In the genomic region with DNA sequence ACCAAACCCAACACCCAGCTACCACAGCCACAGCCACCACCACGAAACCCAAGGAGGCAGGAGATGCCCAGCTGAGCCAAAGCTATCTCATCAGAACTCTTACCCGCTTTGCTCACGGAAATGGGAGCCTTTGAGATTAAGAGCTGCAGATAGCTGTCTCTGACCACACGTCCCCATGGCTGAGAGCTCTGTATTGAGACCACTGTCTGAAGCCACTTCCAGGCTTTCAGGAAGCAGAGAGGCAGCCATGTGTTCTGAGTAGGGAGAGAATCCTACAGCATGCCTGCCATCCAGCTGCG, we compare ENCODE assay signal across 14 mouse cellular contexts. TPM values are rescaled to one million over a fixed set of nuclear protein-coding genes. Genes with fewer than 3 reads are reported as not detected.
A peak's percentile ranks its signal among the peaks of the same experiment; 100 is the strongest.
DNase-seq lines count a peak whose midpoint lies in the region; ATAC-seq lines count a peak whose summit lies in the region.
"Had no signal": no experiment of that assay in that cellular context is flagged by ENCODE, and none has a peak within 500 bp of the region (broad histone marks: within the 10 kb centered on the region; RNA-seq: fewer than 3 reads in every experiment).

No protein-coding gene starts in this region.

- no peaks in the 10 kb centered on the region for H3K27me3 ChIP-seq in heart, embryonic 12.5 days (replicated peaks)
- no peaks in the 10 kb centered on the region for H3K27me3 ChIP-seq in liver, embryonic 11.5 days (replicated peaks; ENCODE audit: control insufficient read depth, insufficient read depth, low read length)
- no peaks in the 10 kb centered on the region for H3K27me3 ChIP-seq in embryonic facial prominence, embryonic 10.5 days (replicated peaks; ENCODE audit: low read depth, poor library complexity, severe bottlenecking)
- H3K27me3 ChIP-seq: liver, embryonic 15.5 days had no signal

- 29% methylated on average over 5 of the region's 5 CpGs for WGBS in heart, embryonic 12.5 days
- WGBS in liver, embryonic 11.5 days, result 35% methylated on average over 5 of the region's 5 CpGs
- WGBS in embryonic facial prominence, embryonic 10.5 days, result 66% methylated on average over 5 of the region's 5 CpGs

- no peak for DNase-seq in heart, adult 18-20 months
- DNase-seq in liver, embryonic 11.5 days (ENCODE audit: low spot score), result peak; percentile 28
- DNase-seq in liver, result no peak
- peak; percentile 7 for DNase-seq in embryonic facial prominence, embryonic 10.5 days (ENCODE audit: low spot score)
- no peak for DNase-seq in left cerebral cortex, postnatal 25 days (ENCODE audit: low spot score in 2 of 2)
- DNase-seq: cerebellum, adult 11 months; layer of hippocampus, adult 9-11 months; right cerebral cortex, postnatal 14 days; thymus, postnatal 4 days had no signal

- H3K9me3 ChIP-seq in heart, embryonic 12.5 days (replicated peaks), result no peaks in the 10 kb centered on the region
- H3K9me3 ChIP-seq in liver, embryonic 11.5 days (ENCODE audit: control insufficient read depth, low read length), result no peaks in the 10 kb centered on the region
- H3K9me3 ChIP-seq in embryonic facial prominence, embryonic 10.5 days, result no peaks in the 10 kb centered on the region
- H3K9me3 ChIP-seq: hindbrain, embryonic 10.5 days; liver, embryonic 15.5 days had no signal

- peaks cover 22% of the 10 kb centered on the region for H3K4me1 ChIP-seq in heart, embryonic 12.5 days (replicated peaks)
- 0 out of 2 replicates have a peak, but pooled peaks cover 2% of the 10 kb centered on the region for H3K4me1 ChIP-seq in liver, embryonic 11.5 days (replicated peaks; ENCODE audit: control insufficient read depth, insufficient read depth, low read length)
- H3K4me1 ChIP-seq in embryonic facial prominence, embryonic 10.5 days, result peaks cover 19% of the 10 kb centered on the region
- H3K4me1 ChIP-seq: liver, embryonic 15.5 days had no signal

- no peak overlapping the region for H3K9ac ChIP-seq in heart, embryonic 12.5 days
- H3K9ac ChIP-seq in liver, embryonic 11.5 days (ENCODE audit: low read depth, low read length), result no peak overlapping the region
- H3K9ac ChIP-seq: liver, embryonic 15.5 days had no signal

- 0 out of 2 replicates have a peak overlapping the region, but pooled peaks have one; percentile 4 for H3K27ac ChIP-seq in heart, embryonic 12.5 days (ENCODE audit: poor library complexity, severe bottlenecking)
- no peak overlapping the region for H3K27ac ChIP-seq in liver, embryonic 11.5 days (ENCODE audit: low read depth, low read length)
- peak overlapping the region; percentile 51 for H3K27ac ChIP-seq in embryonic facial prominence, embryonic 10.5 days (replicated peaks)
- H3K27ac ChIP-seq: hindbrain, embryonic 10.5 days; liver, embryonic 15.5 days had no signal

- H3K4me3 ChIP-seq in heart, embryonic 12.5 days, result no peak overlapping the region
- H3K4me3 ChIP-seq in liver, embryonic 11.5 days (ENCODE audit: low read depth, low read length), result no peak overlapping the region
- no peak overlapping the region for H3K4me3 ChIP-seq in embryonic facial prominence, embryonic 10.5 days
- H3K4me3 ChIP-seq: hindbrain, embryonic 10.5 days; liver, embryonic 15.5 days had no signal

- no peak for ATAC-seq in heart, embryonic 12.5 days (ENCODE audit: insufficient number of reproducible peaks, low FRiP score)
- 0 out of 2 replicates have a peak, but pooled peaks have one; percentile 15 for ATAC-seq in liver, embryonic 11.5 days (replicated peaks; ENCODE audit: low FRiP score)
- peak; percentile 67 for ATAC-seq in megakaryocyte progenitor cell, adult 5-6 weeks (replicated peaks; ENCODE audit: poor library complexity)
- ATAC-seq: inflammation-experienced regulatory T-cells, adult 6 months had no signal

- no peak overlapping the region for H3K4me2 ChIP-seq in heart, embryonic 12.5 days
- H3K4me2 ChIP-seq in liver, embryonic 11.5 days, result no peak overlapping the region
- H3K4me2 ChIP-seq: liver, embryonic 15.5 days had no signal

- intact Hi-C loops in left cerebral cortex, postnatal 25 days (cut with DNase I), result no loop called here

- H3K36me3 ChIP-seq in heart, embryonic 12.5 days, result peaks cover 84% of the 10 kb centered on the region
- no peaks in the 10 kb centered on the region for H3K36me3 ChIP-seq in liver, embryonic 11.5 days (ENCODE audit: control insufficient read depth, insufficient read depth, low read length)
- no peaks in the 10 kb centered on the region for H3K36me3 ChIP-seq in embryonic facial prominence, embryonic 10.5 days (replicated peaks)
- H3K36me3 ChIP-seq: hindbrain, embryonic 10.5 days; liver, embryonic 15.5 days had no signal

RNA-seq across cellular contexts. Expression of a gene that starts 37.9 kb away (rescaled TPM):
- polyA plus RNA-seq in heart, embryonic 12.5 days (2016; fragmentation: Nextera tagmentation; extraction: Ambion mirVana), result 832 and 883 TPM in 2 replicates
- 1,000 to 10,000 TPM in 1 of 2 experiments, 100 to 1,000 TPM in 1; 965 to 1,012 TPM for total RNA-seq in heart, adult 18-20 months (2021)
- 428 and 442 TPM in 2 replicates for polyA plus RNA-seq in liver, embryonic 11.5 days (2014; fragmentation: Nextera tagmentation; extraction: Ambion mirVana)
- 439 and 451 TPM in 2 replicates for polyA plus RNA-seq in embryonic facial prominence, embryonic 10.5 days (2016; fragmentation: Nextera tagmentation; extraction: Ambion mirVana)
- total RNA-seq in megakaryocyte progenitor cell, adult 5-6 weeks (2015), result 307 and 338 TPM in 2 replicates
- 150 and 188 TPM in 2 replicates for total RNA-seq in megakaryocyte progenitor cell, adult 5-6 weeks (2017)
- total RNA-seq in left cerebral cortex, postnatal 25 days (2021), result 10 to 100 TPM; 39.2 to 39.9 TPM

RNA-seq across cellular contexts. Expression of a gene that starts 38.1 kb away (rescaled TPM):
- 229 and 241 TPM in 2 replicates for polyA plus RNA-seq in heart, embryonic 12.5 days (2016; fragmentation: Nextera tagmentation; extraction: Ambion mirVana)
- 1,000 to 10,000 TPM in 1 of 2 experiments, 100 to 1,000 TPM in 1; 977 to 1,053 TPM for total RNA-seq in heart, adult 18-20 months (2021)
- 5.8 and 7.3 TPM in 2 replicates for polyA plus RNA-seq in liver, embryonic 11.5 days (2014; fragmentation: Nextera tagmentation; extraction: Ambion mirVana)
- polyA plus RNA-seq in embryonic facial prominence, embryonic 10.5 days (2016; fragmentation: Nextera tagmentation; extraction: Ambion mirVana), result 2.5 and 3.4 TPM in 2 replicates
- total RNA-seq in megakaryocyte progenitor cell, adult 5-6 weeks (2015), result 0.20 and 0.30 TPM in 2 replicates
- total RNA-seq in megakaryocyte progenitor cell, adult 5-6 weeks (2017), result 0.33 and 0.34 TPM in 2 replicates
- 1 to 10 TPM; 2.0 to 4.1 TPM for total RNA-seq in left cerebral cortex, postnatal 25 days (2021)

Comparison
In these comparisons a context has a peak if more than half of its experiments do, and no peak if none do; other contexts are left out.
1. DNase-seq: peak in liver, embryonic 11.5 days (single experiment) and embryonic facial prominence, embryonic 10.5 days (single experiment); none in heart, adult 18-20 months (0 of 2), liver (single experiment) and left cerebral cortex, postnatal 25 days (0 of 2).
2. RNA of a gene that starts 38.1 kb away (total RNA-seq): 977 to 1,053 TPM in heart, adult 18-20 months; 2.0 to 4.1 TPM in left cerebral cortex, postnatal 25 days and 0.20 to 0.34 TPM in megakaryocyte progenitor cell, adult 5-6 weeks; every median in the first group is over 100 times any median in the second.